Mouse (Mus musculus): ENCODE data around the gene Cacng7. TPM values are rescaled to one million over a fixed set of nuclear protein-coding genes. Genes with fewer than 3 reads are reported as not detected.
"Not testable (repeated sequence)": the region's sequence is repeated elsewhere in the genome, so short reads cannot be mapped to it uniquely, and the experiment has no call there.

Gene Cacng7
- 10 to 100 TPM; 17.7 to 20.9 TPM for total RNA-seq (2021)
- long read RNA-seq, experiment 1, partial matches to known transcripts: 0 of 3 reads
- long read RNA-seq, experiment 1, other reads (novel, unspliced or antisense): 3 of 3 reads
- long read RNA-seq, experiment 2, partial matches to known transcripts: 0 of 4 reads
- long read RNA-seq, experiment 2, other reads (novel, unspliced or antisense): 4 of 4 reads

- no peak for DNase-seq (ENCODE audit: low spot score in 2 of 2)
These were observed at the start of gene Cacng7 for GRCm38 (mm10) chr7:3332619-3333521. Gene Cacng7, plus strand, starts transcription at chr7:3332955.

- DNase-seq (ENCODE audit: low spot score in 2 of 2): no peak
These were observed 49.5 kb upstream of the Cacng7 start for GRCm38 (mm10) chr7:3283081-3283875.

- no peak for DNase-seq (ENCODE audit: low spot score in 2 of 2)
These were observed 48.2 kb upstream of the Cacng7 start for GRCm38 (mm10) chr7:3284604-3285003.

- DNase-seq (ENCODE audit: low spot score in 2 of 2): no peak
These were observed 46.7 kb upstream of the Cacng7 start for GRCm38 (mm10) chr7:3286036-3286435.

- no peak for DNase-seq (ENCODE audit: low spot score in 2 of 2)
These were observed 45.6 kb upstream of the Cacng7 start for GRCm38 (mm10) chr7:3287186-3287585.

- peak; percentile 63 to 71 for DNase-seq (ENCODE audit: low spot score in 2 of 2)
These were observed 43.5 kb upstream of the Cacng7 start, which contains the start of the genes Myadm and Prkcg for GRCm38 (mm10) chr7:3288976-3289970. Gene Myadm, plus strand, starts transcription at chr7:3289080. Gene Prkcg, plus strand, starts transcription at chr7:3289179.

- peak; percentile 81 to 93 for DNase-seq (ENCODE audit: low spot score in 2 of 2)
These were observed 42.3 kb upstream of the Cacng7 start for GRCm38 (mm10) chr7:3290257-3291033.

- DNase-seq (ENCODE audit: low spot score in 2 of 2): no peak
These were observed 41.6 kb upstream of the Cacng7 start for GRCm38 (mm10) chr7:3291197-3291596.

- DNase-seq (ENCODE audit: low spot score in 2 of 2): no peak
These were observed 41.0 kb upstream of the Cacng7 start for GRCm38 (mm10) chr7:3291764-3292163.

- DNase-seq (ENCODE audit: low spot score in 2 of 2): not testable (repeated sequence)
These were observed 40.5 kb upstream of the Cacng7 start for GRCm38 (mm10) chr7:3292271-3292670.

GRCm38 (mm10) chr7:3292791-3293190 lies 40.0 kb upstream of the Cacng7 start:
- DNase-seq (ENCODE audit: low spot score in 2 of 2): peak; percentile 42 to 83

GRCm38 (mm10) chr7:3294794-3295193 lies 38.0 kb upstream of the Cacng7 start:
- DNase-seq (ENCODE audit: low spot score in 2 of 2): no peak

- DNase-seq (ENCODE audit: low spot score in 2 of 2): no peak
These were observed 37.2 kb upstream of the Cacng7 start for GRCm38 (mm10) chr7:3295321-3296110.

GRCm38 (mm10) chr7:3296711-3297110 lies 36.0 kb upstream of the Cacng7 start:
- no peak for DNase-seq (ENCODE audit: low spot score in 2 of 2)

GRCm38 (mm10) chr7:3299941-3300617 lies 32.7 kb upstream of the Cacng7 start:
- DNase-seq (ENCODE audit: low spot score in 2 of 2): no peak

GRCm38 (mm10) chr7:3300891-3301627 lies 31.7 kb upstream of the Cacng7 start:
- no peak for DNase-seq (ENCODE audit: low spot score in 2 of 2)

Measured in adrenal gland, postnatal 4 days (tissue).